Mouse (Mus musculus) thymus, adult 2 months (tissue): ENCODE measurements at regions not wholly inside any gene's neighbourhood (a gene's known extent, or its start where the extent isn't known, plus 50 kb on each side); places are given as distances from the start of the nearest gene placed in this dataset.

ENCODE experiments used
- CTCF ChIP-seq: fragments of 200-500 bp; IDR thresholded peaks from 2 replicates; pipeline ENCODE4 v1.5.1; 2012; ENCODE audit warnings: mild to moderate bottlenecking, control low read depth, low read length, moderate library complexity, borderline replicate concordance; ENCODE audit not compliant: control insufficient read depth, poor library complexity, insufficient read depth; ENCODE audit errors: extremely low read depth
- POLR2A ChIP-seq: fragments of 200-500 bp; IDR thresholded peaks from 2 replicates; pipeline ENCODE4 v1.6.1; 2012; ENCODE audit warnings: mild to moderate bottlenecking, low read length, control low read depth, moderate library complexity; ENCODE audit not compliant: control insufficient read depth, poor library complexity, insufficient read depth; ENCODE audit errors: extremely low read depth

- TF ChIP-seq POLR2A: no peak
- no peak for TF ChIP-seq CTCF
Measured at GRCm38 (mm10) chr2:72733371-72733770, 246.9 kb downstream of the Sp3 start.
